Mouse (Mus musculus): ENCODE data around the gene Chst8.

The Chst8 gene

DNA sequence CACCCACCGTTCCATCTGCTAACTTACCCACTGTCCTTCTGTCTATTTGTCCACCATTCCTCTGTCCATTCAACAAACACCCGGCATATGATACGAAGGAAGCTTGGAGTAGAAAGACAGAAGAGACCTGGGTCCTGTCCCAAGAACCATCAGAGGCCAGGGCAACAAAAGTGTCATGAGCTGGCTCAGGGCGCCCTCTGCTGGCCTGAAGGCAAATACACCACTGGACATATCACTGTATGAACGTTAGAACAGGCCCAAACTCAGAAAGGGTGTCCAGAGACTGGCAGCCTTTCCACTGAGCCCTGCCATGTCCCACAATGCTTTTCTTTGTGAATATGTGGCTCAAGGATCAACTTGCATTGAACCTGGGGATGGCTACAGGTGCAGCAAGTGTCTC lies 92.9 kb downstream of the Chst8 start:
- intact Hi-C loops (cut with DNase I): loop anchor here (1.0 kb wide), 1 partner anchor 43 kb away; no protein-coding TSS in a partner anchor

DNA sequence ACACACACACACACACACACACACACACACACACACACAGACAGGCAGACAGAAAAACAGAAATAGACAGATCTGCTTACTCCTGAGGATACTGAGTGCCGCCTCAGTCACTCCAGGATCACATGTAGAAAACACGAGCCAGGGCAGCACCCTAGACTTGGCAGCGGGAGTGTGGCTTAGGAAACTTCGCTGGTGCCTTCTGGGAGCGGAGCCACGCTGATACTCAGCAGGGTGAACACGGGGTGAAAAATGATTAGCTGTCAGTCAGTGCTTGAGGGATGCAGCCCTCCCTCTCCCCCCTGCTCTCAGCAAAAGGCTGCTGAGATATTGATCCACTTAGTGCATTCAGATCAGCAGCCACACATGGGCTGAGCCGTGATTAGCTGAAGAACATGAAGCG lies 93.9 kb downstream of the Chst8 start:
- intact Hi-C loops (cut with DNase I): loop anchor here (1.0 kb wide), 1 partner anchor 42 kb away; no protein-coding TSS in a partner anchor

DNA sequence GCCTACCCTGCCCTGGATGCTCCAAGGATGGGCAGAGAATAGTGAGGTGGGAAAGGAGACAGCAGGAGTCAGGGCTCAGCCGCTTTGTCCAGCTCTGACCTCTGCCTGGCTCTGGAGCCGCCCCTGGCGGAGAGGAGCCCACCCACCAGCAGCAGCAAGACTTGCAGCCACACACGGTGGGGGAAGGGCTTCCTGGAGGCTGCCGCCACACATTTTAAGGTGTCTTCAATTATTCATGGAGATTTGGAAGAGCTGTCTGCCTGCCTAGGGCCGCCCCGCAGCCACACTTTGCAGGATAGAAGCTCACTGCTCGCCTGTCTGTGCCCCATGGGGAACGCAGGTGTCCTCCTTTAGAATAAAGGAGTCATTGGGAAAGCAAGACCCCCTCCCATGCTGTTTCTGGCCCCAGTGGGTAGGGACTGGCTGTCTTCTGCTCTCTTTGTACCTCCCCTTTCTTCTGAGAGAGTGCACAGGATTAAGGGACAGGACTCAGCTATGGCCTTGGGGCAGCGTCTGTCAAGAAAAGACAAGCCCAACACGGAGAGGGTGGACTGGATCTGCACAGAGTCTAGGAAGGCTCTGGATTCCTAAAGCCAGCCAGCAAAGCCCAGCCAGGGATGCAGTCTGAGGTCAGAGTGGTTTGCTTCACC lies 95.2 kb downstream of the Chst8 start:
- intact Hi-C loops (cut with DNase I): no loop called here

GRCm38 (mm10) chr7:34714848-34715460 lies 97.6 kb downstream of the Chst8 start:
- intact Hi-C loops (cut with DNase I): no loop called here

GRCm38 (mm10) chr7:34709111-34709510 lies 103.4 kb downstream of the Chst8 start:
- intact Hi-C loops (cut with DNase I): no loop called here

DNA sequence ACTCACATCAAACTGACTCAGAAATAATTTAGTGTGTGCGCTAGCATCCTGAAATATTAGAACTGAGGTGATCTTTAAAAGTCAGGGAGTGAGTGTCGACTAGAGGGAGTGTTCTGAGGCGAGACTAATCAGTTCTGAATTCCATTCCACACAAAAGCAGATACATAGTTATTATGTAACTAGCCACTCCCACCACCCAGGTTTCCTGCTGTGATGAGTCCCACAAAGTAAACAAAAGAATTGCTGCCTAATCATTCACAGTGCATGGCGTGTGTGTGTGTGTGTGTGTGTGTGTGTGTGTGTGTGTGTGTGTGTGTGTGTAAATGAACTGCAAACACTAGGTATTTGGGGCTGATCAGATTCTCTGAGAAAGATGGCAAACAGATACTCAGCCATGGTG lies 108.1 kb downstream of the Chst8 start:
- intact Hi-C loops (cut with DNase I): no loop called here

- intact Hi-C loops (cut with DNase I): no loop called here
These were observed 109.1 kb downstream of the Chst8 start for GRCm38 (mm10) chr7:34703437-34703836.

DNA sequence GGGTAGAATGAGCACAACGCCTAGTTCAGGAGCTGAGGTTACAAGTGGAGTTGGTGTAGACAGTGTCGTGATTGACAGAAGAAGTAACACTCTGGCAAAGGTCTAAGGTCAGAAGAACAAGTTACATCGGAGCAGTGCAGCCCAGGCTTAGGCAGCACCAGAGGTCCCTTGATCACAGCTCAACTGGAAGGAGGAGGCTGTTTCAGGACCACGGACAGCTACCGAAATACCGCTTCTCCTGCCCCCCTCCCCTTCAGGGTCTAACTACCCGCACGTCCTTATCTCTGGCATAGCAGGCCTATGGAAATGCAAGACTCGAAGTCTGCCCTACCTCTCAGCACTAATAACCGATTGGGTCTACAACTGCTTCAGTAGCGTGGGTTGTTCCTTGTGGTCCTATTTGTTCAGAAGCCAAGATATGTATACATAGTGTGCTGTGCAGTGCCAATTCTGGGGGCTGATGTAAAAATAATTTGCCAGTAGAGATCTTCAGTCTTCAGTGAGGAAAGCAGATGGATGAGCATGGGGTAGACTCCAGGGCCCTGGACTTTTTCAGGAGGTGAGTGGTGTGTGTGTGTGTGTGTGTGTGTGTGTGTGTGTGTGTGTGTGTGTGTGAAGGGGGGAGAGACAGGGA lies 109.7 kb downstream of the Chst8 start:
- intact Hi-C loops (cut with DNase I): no loop called here

GRCm38 (mm10) chr7:34699888-34700287 lies 112.6 kb downstream of the Chst8 start:
- intact Hi-C loops (cut with DNase I): no loop called here

GRCm38 (mm10) chr7:34698221-34698620 lies 114.3 kb downstream of the Chst8 start:
- intact Hi-C loops (cut with DNase I): no loop called here

GRCm38 (mm10) chr7:34696086-34696485 lies 116.4 kb downstream of the Chst8 start:
- intact Hi-C loops (cut with DNase I): no loop called here

GRCm38 (mm10) chr7:34694898-34695297 lies 117.6 kb downstream of the Chst8 start:
- intact Hi-C loops (cut with DNase I): no loop called here

DNA sequence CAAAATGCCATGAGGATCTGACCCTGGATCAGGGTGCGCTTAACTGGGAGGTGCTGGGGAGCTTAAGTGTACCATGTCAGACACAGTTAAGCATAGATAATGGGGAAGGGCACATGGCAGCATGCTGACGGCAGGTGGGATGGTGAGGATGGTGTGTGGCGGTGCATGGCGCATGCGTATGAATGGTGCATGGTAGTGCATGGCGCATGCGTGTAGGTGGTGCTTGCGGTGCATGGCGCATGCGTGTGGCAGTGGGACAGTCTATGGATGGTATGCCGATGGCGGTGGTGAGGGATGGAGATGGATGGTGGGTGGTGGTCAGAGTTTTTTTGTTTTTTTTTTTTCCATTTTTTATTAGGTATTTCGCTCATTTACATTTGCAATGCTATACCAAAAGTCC lies 118.6 kb downstream of the Chst8 start:
- intact Hi-C loops (cut with DNase I): no loop called here

DNA sequence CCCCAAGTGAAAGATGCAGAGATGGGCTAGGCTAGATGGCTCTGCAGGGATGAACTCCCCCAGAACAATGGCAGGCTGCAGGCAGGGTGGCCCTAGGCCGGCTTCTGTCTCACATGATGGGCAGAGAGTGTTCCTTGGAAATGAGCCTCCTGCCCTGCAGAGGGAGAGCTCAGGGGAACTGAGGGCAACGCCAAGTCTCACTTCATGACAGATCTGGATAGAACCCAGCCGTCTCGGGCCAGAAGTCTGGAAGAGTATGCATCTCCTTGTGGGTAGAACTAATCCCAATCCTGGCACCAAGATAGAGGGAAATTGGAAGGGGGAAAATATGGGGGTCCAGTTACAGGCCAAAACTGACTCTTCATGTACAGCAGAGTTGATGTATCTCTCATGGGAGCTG lies 119.4 kb downstream of the Chst8 start:
- intact Hi-C loops (cut with DNase I): no loop called here

GRCm38 (mm10) chr7:34690111-34690510 lies 122.4 kb downstream of the Chst8 start:
- intact Hi-C loops (cut with DNase I): no loop called here

- intact Hi-C loops (cut with DNase I): no loop called here
These were observed 123.5 kb downstream of the Chst8 start for GRCm38 (mm10) chr7:34689028-34689427.

DNA sequence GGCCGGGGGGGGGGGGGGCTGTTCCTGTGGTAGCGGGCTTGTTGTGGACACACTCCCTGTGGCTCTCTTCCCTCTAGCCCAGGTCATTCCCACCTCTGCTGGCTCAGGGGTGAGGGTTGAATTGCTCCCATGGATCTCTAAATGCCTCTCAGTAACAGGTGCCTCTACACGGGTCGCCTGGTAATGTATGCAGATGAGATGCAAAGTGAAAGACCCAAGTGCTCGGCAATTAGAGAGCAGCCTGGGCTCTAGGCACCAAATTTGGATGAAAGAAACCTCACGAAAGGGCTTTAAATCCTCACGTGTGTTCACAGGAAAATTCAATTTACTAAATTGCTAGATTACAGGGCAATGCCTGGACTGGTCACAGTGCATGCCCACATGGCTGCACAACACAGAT lies 126.7 kb downstream of the Chst8 start:
- intact Hi-C loops (cut with DNase I): no loop called here

GRCm38 (mm10) chr7:34685176-34685575 lies 127.3 kb downstream of the Chst8 start:
- intact Hi-C loops (cut with DNase I): no loop called here

DNA sequence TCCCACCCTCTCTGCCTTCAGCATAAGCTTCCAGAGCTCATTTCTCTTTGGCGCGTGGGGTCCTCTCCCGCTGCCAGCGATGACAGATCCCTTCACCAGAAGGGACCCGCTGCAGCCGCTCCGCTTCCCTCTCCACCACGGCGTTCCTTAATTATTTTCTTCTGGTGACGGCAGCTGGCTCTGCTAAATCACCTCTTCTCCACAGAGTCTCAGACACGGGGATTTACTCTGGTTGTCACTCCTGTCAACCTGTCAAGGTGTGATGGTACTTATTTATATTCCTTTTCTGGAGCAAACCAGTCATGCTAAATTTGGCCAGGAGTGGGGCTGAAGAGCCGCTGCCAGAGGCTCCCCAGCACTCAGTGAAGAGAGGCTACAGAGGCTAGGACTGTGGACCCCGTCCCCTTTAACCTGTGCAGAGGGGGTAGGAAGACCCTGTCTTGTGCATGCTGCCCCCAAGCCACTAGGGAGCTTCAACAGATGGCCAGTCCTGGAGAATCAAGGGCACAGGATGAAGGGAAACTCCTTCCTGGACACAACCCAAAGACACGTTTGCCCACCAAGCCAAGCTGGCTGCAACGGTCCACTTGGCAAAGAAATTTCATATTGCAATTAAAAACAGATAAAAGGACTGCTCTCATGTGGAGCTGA lies 131.6 kb downstream of the Chst8 start:
- intact Hi-C loops (cut with DNase I): no loop called here

DNA sequence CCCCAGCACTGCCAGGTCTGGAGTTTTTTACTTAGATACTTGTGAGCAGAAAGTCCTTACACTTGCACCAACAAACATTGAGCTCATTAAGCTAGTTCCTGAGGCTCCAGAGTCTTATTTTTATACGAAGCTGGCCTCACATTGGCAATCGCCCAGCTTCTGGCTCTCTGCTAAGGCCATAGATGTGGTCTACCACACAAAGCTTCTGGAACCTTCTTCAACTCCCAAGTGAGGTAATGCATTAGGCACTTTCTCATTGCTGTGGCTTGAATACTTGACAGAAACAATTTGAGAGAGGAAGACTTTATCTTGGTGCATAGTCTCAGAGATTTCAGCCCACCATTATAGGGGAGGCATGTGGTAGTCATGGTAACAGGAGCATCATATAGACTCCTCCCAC lies 132.6 kb downstream of the Chst8 start:
- intact Hi-C loops (cut with DNase I): loop anchor here (5.0 kb wide), 1 partner anchor 322 kb away; no protein-coding TSS in a partner anchor

DNA sequence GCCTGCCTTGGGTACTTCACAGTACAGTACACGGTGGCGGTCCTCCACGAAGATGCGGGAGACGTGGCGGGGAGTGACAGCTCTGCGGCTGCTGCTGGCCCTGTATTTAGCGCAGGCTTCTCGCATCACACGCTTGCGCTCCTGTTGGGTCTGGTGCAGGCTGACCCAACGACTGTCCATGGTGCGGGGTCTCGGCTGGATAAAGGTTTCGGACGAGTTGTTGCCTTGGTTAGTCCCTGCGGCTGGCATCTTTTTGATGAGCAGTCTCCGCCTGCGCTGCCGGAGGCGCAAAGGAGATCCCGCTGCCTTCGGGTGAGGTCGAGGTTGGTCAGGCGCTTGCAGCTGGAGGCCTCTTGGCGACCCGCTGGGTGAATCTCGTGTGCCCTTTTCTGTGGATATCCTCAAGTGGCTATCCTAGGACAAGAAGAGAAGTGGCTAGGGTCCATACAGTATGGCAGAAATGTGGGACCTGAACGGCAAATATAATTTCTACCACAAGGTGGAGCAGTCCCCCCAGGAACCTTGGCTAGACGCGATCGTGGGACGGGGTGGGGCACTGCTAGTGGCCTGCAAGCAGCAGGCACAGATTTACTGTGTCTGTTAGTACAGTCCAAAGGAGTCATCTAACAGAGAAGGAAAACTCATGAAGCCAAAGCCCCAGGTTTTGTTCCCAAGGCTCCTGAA lies 136.5 kb downstream of the Chst8 start:
- intact Hi-C loops (cut with DNase I): loop anchor here (1.0 to 5.0 kb wide), 3 partner anchors 43 to 495 kb away; no protein-coding TSS in a partner anchor
